Mouse (Mus musculus) kidney, embryonic 16.5 days (tissue): ENCODE measurements around the gene 4933405L10Rik. TPM values are rescaled to one million over a fixed set of nuclear protein-coding genes. Genes with fewer than 3 reads are reported as not detected.

Experiments
- ATAC-seq: fragments of 200-750 bp; cut with Nextera tagmentation; 2 replicates; pipeline ENCODE4 v1.8.0; 2017; ENCODE audit warnings: moderate TSS enrichment; ENCODE audit not compliant: low FRiP score, low TSS enrichment
- H3K27ac ChIP-seq: fragments of 300-500 bp; sonication (generic); 2 replicates; pipeline ENCODE4 v1.5.1; 2014; ENCODE audit warnings: low read length
- H3K27me3 ChIP-seq: fragments of 300-500 bp; sonication (generic); 2 replicates; pipeline ENCODE4 v1.6.1; 2014; ENCODE audit warnings: low read length, control low read depth, mixed read lengths; ENCODE audit not compliant: insufficient read depth
- H3K36me3 ChIP-seq: fragments of 300-500 bp; sonication (generic); 2 replicates; pipeline ENCODE4 v1.6.1; 2014; ENCODE audit warnings: low read length, control low read depth, mixed read lengths; ENCODE audit not compliant: insufficient read depth
- H3K4me1 ChIP-seq: fragments of 300-500 bp; sonication (generic); 2 replicates; pipeline ENCODE4 v1.6.1; 2014; ENCODE audit warnings: low read length, control low read depth, mixed read lengths; ENCODE audit not compliant: insufficient read depth
- H3K4me2 ChIP-seq: fragments of 300-500 bp; sonication (generic); replicated peaks from 2 replicates; pipeline ENCODE4 v1.6.1; 2014; ENCODE audit warnings: low read depth, low read length
- H3K4me3 ChIP-seq: fragments of 300-500 bp; sonication (generic); 2 replicates; pipeline ENCODE4 v1.5.1; 2014; ENCODE audit warnings: mild to moderate bottlenecking, low read length
- H3K9ac ChIP-seq: fragments of 300-500 bp; sonication (generic); replicated peaks from 2 replicates; pipeline ENCODE4 v1.6.1; 2014; ENCODE audit warnings: low read length
- H3K9me3 ChIP-seq: fragments of 300-500 bp; sonication (generic); 2 replicates; pipeline ENCODE4 v1.6.1; 2016; ENCODE audit warnings: low read length, control low read depth
- WGBS: fragments of 180-500 bp; shearing (Covaris S2); extraction: QIAGEN DNeasy Blood & Tissue Kit; methylation state at CpG from one replicate; pipeline ENCODE4 v1.1.7; 2014; 5-methylcytosine and 5-hydroxymethylcytosine counted together
- polyA plus RNA-seq: library from polyadenylated mRNA; unstranded; fragments of >200 nt; fragmentation: Nextera tagmentation; extraction: Ambion mirVana; gene quantifications from 2 replicates; pipeline ENCODE4 v1.2.1, GENCODE M21; 2015

4933405L10Rik gene
- polyA plus RNA-seq, 1 experiment from 2014 or later: not detected

- 72% methylated on average over 3 of the region's 3 CpGs for WGBS
- Histone ChIP-seq H3K9ac (no peak overlapping the region), H3K27me3 (no peaks in the 10 kb centered on the region)
These were observed 4.8 kb downstream of the 4933405L10Rik start for GRCm38 (mm10) chr8:105712286-105712685.

GRCm38 (mm10) chr8:105714139-105714538 lies 6.7 kb downstream of the 4933405L10Rik start:
- no peaks in the 10 kb centered on the region for H3K9me3 ChIP-seq
- H3K27me3 ChIP-seq: no peaks in the 10 kb centered on the region
- H3K27ac ChIP-seq: peak overlapping the region; percentile 57; the same call in 1 of the 2 replicates
- no peak overlapping the region for H3K4me2 ChIP-seq
- H3K36me3 ChIP-seq: peaks cover 8% of the 10 kb centered on the region; the same call in 1 of the 2 replicates
- no peaks in the 10 kb centered on the region for H3K4me1 ChIP-seq
- 8% methylated on average over 3 of the region's 3 CpGs for WGBS
- peak; percentile 56 for ATAC-seq
- no peak overlapping the region for H3K9ac ChIP-seq
- no peak overlapping the region for H3K4me3 ChIP-seq

More at GRCm38 (mm10) chr8:105712286-105712685, 4.8 kb downstream of the 4933405L10Rik start:
- Histone ChIP-seq H3K9me3 (no peaks in the 10 kb centered on the region), H3K36me3 (peaks cover 7% of the 10 kb centered on the region; the same call in 1 of the 2 replicates), H3K4me3 (no peak overlapping the region), H3K4me2 (no peak overlapping the region), H3K27ac (no peak overlapping the region), H3K4me1 (peaks cover 2% of the 10 kb centered on the region)
- no peak for ATAC-seq

GRCm38 (mm10) chr8:105715042-105715441 lies 7.6 kb downstream of the 4933405L10Rik start:
- no peaks in the 10 kb centered on the region for H3K27me3 ChIP-seq
- peaks cover 8% of the 10 kb centered on the region; the same call in 1 of the 2 replicates for H3K36me3 ChIP-seq
- H3K4me1 ChIP-seq: no peaks in the 10 kb centered on the region
- no peak for ATAC-seq
- H3K27ac ChIP-seq: peak overlapping the region; percentile 57; the same call in 1 of the 2 replicates
- WGBS: 65% methylated on average over 6 of the region's 6 CpGs
- no peak overlapping the region for H3K4me3 ChIP-seq
- H3K9ac ChIP-seq: no peak overlapping the region
- no peaks in the 10 kb centered on the region for H3K9me3 ChIP-seq
- H3K4me2 ChIP-seq: no peak overlapping the region

GRCm38 (mm10) chr8:105716302-105716945 lies 9.0 kb downstream of the 4933405L10Rik start:
- Histone ChIP-seq H3K36me3 (peaks cover 8% of the 10 kb centered on the region; the same call in 1 of the 2 replicates), H3K27ac (no peak overlapping the region), H3K9me3 (no peaks in the 10 kb centered on the region), H3K4me3 (no peak overlapping the region), H3K9ac (no peak overlapping the region), H3K4me2 (no peak overlapping the region), H3K4me1 (no peaks in the 10 kb centered on the region), H3K27me3 (no peaks in the 10 kb centered on the region)
- 95% methylated on average over 15 of the region's 15 CpGs for WGBS
- ATAC-seq: no peak

GRCm38 (mm10) chr8:105719637-105720036 lies 12.2 kb downstream of the 4933405L10Rik start:
- Histone ChIP-seq H3K9me3 (no peaks in the 10 kb centered on the region), H3K4me1 (no peaks in the 10 kb centered on the region), H3K9ac (no peak overlapping the region), H3K4me3 (no peak overlapping the region), H3K4me2 (no peak overlapping the region), H3K36me3 (peaks cover 12% of the 10 kb centered on the region; the same call in 1 of the 2 replicates), H3K27me3 (no peaks in the 10 kb centered on the region), H3K27ac (no peak overlapping the region)
- 85% methylated on average over 4 of the region's 4 CpGs for WGBS
- ATAC-seq: no peak

GRCm38 (mm10) chr8:105722861-105723260 lies 15.4 kb downstream of the 4933405L10Rik start:
- H3K4me1 ChIP-seq: no peaks in the 10 kb centered on the region
- no peak overlapping the region for H3K9ac ChIP-seq
- H3K27ac ChIP-seq: no peak overlapping the region
- H3K36me3 ChIP-seq: peaks cover 16% of the 10 kb centered on the region
- H3K4me2 ChIP-seq: no peak overlapping the region
- H3K9me3 ChIP-seq: no peaks in the 10 kb centered on the region
- H3K27me3 ChIP-seq: no peaks in the 10 kb centered on the region
- no peak overlapping the region for H3K4me3 ChIP-seq
- ATAC-seq: no peak
- WGBS: 94% methylated on average over 9 of the region's 9 CpGs

GRCm38 (mm10) chr8:105725726-105726125 lies 18.3 kb downstream of the 4933405L10Rik start:
- Histone ChIP-seq H3K27ac (no peak overlapping the region), H3K4me2 (no peak overlapping the region), H3K36me3 (peaks cover 20% of the 10 kb centered on the region), H3K4me1 (no peaks in the 10 kb centered on the region), H3K9me3 (no peaks in the 10 kb centered on the region), H3K4me3 (no peak overlapping the region), H3K9ac (no peak overlapping the region), H3K27me3 (no peaks in the 10 kb centered on the region)
- ATAC-seq: no peak
- 80% methylated on average over 5 of the region's 5 CpGs for WGBS

- Histone ChIP-seq H3K4me3 (no peak overlapping the region), H3K36me3 (peaks cover 20% of the 10 kb centered on the region), H3K4me2 (no peak overlapping the region), H3K4me1 (no peaks in the 10 kb centered on the region), H3K9me3 (no peaks in the 10 kb centered on the region), H3K9ac (no peak overlapping the region), H3K27me3 (no peaks in the 10 kb centered on the region), H3K27ac (peak overlapping the region; percentile 59)
- 69% methylated on average over 18 of the region's 18 CpGs for WGBS
- ATAC-seq: peak; percentile 84
These were observed 20.1 kb downstream of the 4933405L10Rik start for GRCm38 (mm10) chr8:105727397-105728124.

- no peak for ATAC-seq
- Histone ChIP-seq H3K27me3 (no peaks in the 10 kb centered on the region), H3K4me2 (no peak overlapping the region), H3K4me1 (no peaks in the 10 kb centered on the region), H3K9ac (no peak overlapping the region), H3K9me3 (no peaks in the 10 kb centered on the region), H3K36me3 (peaks cover 10% of the 10 kb centered on the region; the same call in 1 of the 2 replicates), H3K27ac (no peak overlapping the region), H3K4me3 (no peak overlapping the region)
- WGBS: 75% methylated on average over 5 of the region's 5 CpGs
These were observed 24.7 kb downstream of the 4933405L10Rik start for GRCm38 (mm10) chr8:105732186-105732585.

- peaks cover 6% of the 10 kb centered on the region; the same call in 1 of the 2 replicates for H3K36me3 ChIP-seq
- no peak overlapping the region for H3K9ac ChIP-seq
- peaks cover 3% of the 10 kb centered on the region; the same call in 1 of the 2 replicates for H3K4me1 ChIP-seq
- no peak overlapping the region for H3K27ac ChIP-seq
- H3K4me2 ChIP-seq: no peak overlapping the region
- no peaks in the 10 kb centered on the region for H3K9me3 ChIP-seq
- no peak overlapping the region for H3K4me3 ChIP-seq
- H3K27me3 ChIP-seq: no peaks in the 10 kb centered on the region
- WGBS: 84% methylated on average over 5 of the region's 5 CpGs
- no peak for ATAC-seq
These were observed 31.8 kb downstream of the 4933405L10Rik start for GRCm38 (mm10) chr8:105739216-105739615.
